Mouse (Mus musculus): ENCODE results near the gene Gfy. TPM values are rescaled to one million over a fixed set of nuclear protein-coding genes. Genes with fewer than 3 reads are reported as not detected.

Gfy gene
- polyA plus RNA-seq, 1 experiment from 2014 or later, result not detected

GRCm38 (mm10) chr7:45128624-45129246, 50.6 kb downstream of the Gfy start, which contains the start of gene Rpl13a:
Gene Rpl13a (minus strand): TSS chr7:45128761.
- Histone ChIP-seq H3K9me3 (ENCODE audit: low read length) (no peaks in the 10 kb centered on the region), H3K4me3 (ENCODE audit: low read depth, low read length) (peak within 1 kb of the TSS; percentile 98), H3K4me1 (ENCODE audit: insufficient read depth) (peaks cover 38% of the 10 kb centered on the region), H3K27me3 (ENCODE audit: insufficient read depth, low read length) (no peaks in the 10 kb centered on the region), H3K27ac (ENCODE audit: low read depth) (peak within 1 kb of the TSS; percentile 92), H3K4me2 (ENCODE audit: low read depth, low read length) (peak within 1 kb of the TSS; percentile 94), H3K36me3 (replicated peaks; ENCODE audit: insufficient read depth, low read length) (peaks cover 23% of the 10 kb centered on the region), H3K9ac (replicated peaks) (peak within 1 kb of the TSS; percentile 99)
- ATAC-seq (peak; percentile 86), DNase-seq (peak; percentile 97)
- under 1% methylated on average over 46 of the region's 48 CpGs for WGBS (ENCODE audit: insufficient replicate concordance)
- TF ChIP-seq EP300 (IDR thresholded peaks at IDR 0.05; ENCODE audit: low read depth), result peak; percentile 55; the same call in 1 of the 2 replicates
- peak; percentile 89 for TF ChIP-seq CTCF (IDR thresholded peaks at IDR 0.05; ENCODE audit: low read depth)

GRCm38 (mm10) chr7:45127700-45128224, 51.6 kb downstream of the Gfy start:
- H3K9ac ChIP-seq (replicated peaks), result peak overlapping the region; percentile 99
- TF ChIP-seq EP300 (IDR thresholded peaks at IDR 0.05; ENCODE audit: low read depth) (no peak), CTCF (IDR thresholded peaks at IDR 0.05; ENCODE audit: low read depth) (no peak)
- DNase-seq (no peak), ATAC-seq (no peak)
- H3K4me3 ChIP-seq (ENCODE audit: low read depth, low read length), result peak overlapping the region; percentile 98
- H3K36me3 ChIP-seq (replicated peaks; ENCODE audit: insufficient read depth, low read length), result peaks cover 25% of the 10 kb centered on the region
- WGBS (ENCODE audit: insufficient replicate concordance), result 3% methylated on average over 6 of the region's 6 CpGs
- peaks cover 46% of the 10 kb centered on the region for H3K4me1 ChIP-seq (ENCODE audit: insufficient read depth)
- H3K27me3 ChIP-seq (ENCODE audit: insufficient read depth, low read length), result no peaks in the 10 kb centered on the region
- H3K9me3 ChIP-seq (ENCODE audit: low read length), result no peaks in the 10 kb centered on the region
- H3K4me2 ChIP-seq (ENCODE audit: low read depth, low read length), result peak overlapping the region; percentile 93
- H3K27ac ChIP-seq (ENCODE audit: low read depth), result peak overlapping the region; percentile 92

GRCm38 (mm10) chr7:45126844-45127699, 52.3 kb downstream of the Gfy start:
- Histone ChIP-seq H3K27me3 (ENCODE audit: insufficient read depth, low read length) (no peaks in the 10 kb centered on the region), H3K9ac (replicated peaks) (peak overlapping the region; percentile 99), H3K27ac (ENCODE audit: low read depth) (peak overlapping the region; percentile 92), H3K4me2 (ENCODE audit: low read depth, low read length) (peak overlapping the region; percentile 93), H3K4me3 (ENCODE audit: low read depth, low read length) (peak overlapping the region; percentile 98), H3K9me3 (ENCODE audit: low read length) (no peaks in the 10 kb centered on the region), H3K36me3 (replicated peaks; ENCODE audit: insufficient read depth, low read length) (peaks cover 31% of the 10 kb centered on the region), H3K4me1 (ENCODE audit: insufficient read depth) (peaks cover 52% of the 10 kb centered on the region)
- peak; percentile 42 for TF ChIP-seq CTCF (IDR thresholded peaks at IDR 0.05; ENCODE audit: low read depth)
- no peak for TF ChIP-seq EP300 (IDR thresholded peaks at IDR 0.05; ENCODE audit: low read depth)
- no peak for DNase-seq
- no peak for ATAC-seq
- 24% methylated on average over 21 of the region's 21 CpGs for whole genome bisulfite sequencing (ENCODE audit: insufficient replicate concordance)

Small RNA genes within 50 kb of the gene (microRNA-seq; reads per million reads assigned to microRNA genes)
- gene Mir5121 (31.2 reads per million, percentile 30 among the genes with 10 or more reads in this experiment), gene Mir7055 (not detected)

Other genes with a start within 250 kb of the Gfy start
- 0.06 TPM in 1 of 2 replicates, not detected in the other for gene Tsks, start 236.4 kb downstream of the Gfy start, polyA plus RNA-seq (2015; fragmentation: Nextera tagmentation; extraction: Ambion mirVana)
- gene Cpt1c, start 204.7 kb downstream of the Gfy start, polyA plus RNA-seq (2015; fragmentation: Nextera tagmentation; extraction: Ambion mirVana), result 0.98 and 1.1 TPM in 2 replicates
- 73.2 and 76.8 TPM in 2 replicates for gene Prmt1, start 193.0 kb downstream of the Gfy start, polyA plus RNA-seq (2015; fragmentation: Nextera tagmentation; extraction: Ambion mirVana)
- 35.9 and 38.0 TPM in 2 replicates for gene Irf3, start 181.9 kb downstream of the Gfy start, polyA plus RNA-seq (2015; fragmentation: Nextera tagmentation; extraction: Ambion mirVana)
- gene Bcl2l12, start 180.9 kb downstream of the Gfy start, polyA plus RNA-seq (2015; fragmentation: Nextera tagmentation; extraction: Ambion mirVana), result 11.7 and 13.1 TPM in 2 replicates
- gene Scaf1, start 163.2 kb downstream of the Gfy start, polyA plus RNA-seq (2015; fragmentation: Nextera tagmentation; extraction: Ambion mirVana), result 7.5 and 8.1 TPM in 2 replicates
- 25.4 and 31.4 TPM in 2 replicates for gene Rras, start 161.6 kb downstream of the Gfy start, polyA plus RNA-seq (2015; fragmentation: Nextera tagmentation; extraction: Ambion mirVana)
- gene Prr12, start 126.7 kb downstream of the Gfy start, polyA plus RNA-seq (2015; fragmentation: Nextera tagmentation; extraction: Ambion mirVana), result 1.6 and 1.7 TPM in 2 replicates
- 22.2 and 22.6 TPM in 2 replicates for gene Nosip, start 117.1 kb downstream of the Gfy start, polyA plus RNA-seq (2015; fragmentation: Nextera tagmentation; extraction: Ambion mirVana)
- gene Prrg2, start 116.9 kb downstream of the Gfy start, polyA plus RNA-seq (2015; fragmentation: Nextera tagmentation; extraction: Ambion mirVana), result 19.7 and 20.4 TPM in 2 replicates
- 17.1 and 17.9 TPM in 2 replicates for gene Rcn3, start 87.3 kb downstream of the Gfy start, polyA plus RNA-seq (2015; fragmentation: Nextera tagmentation; extraction: Ambion mirVana)
- gene Fcgrt, start 75.7 kb downstream of the Gfy start, polyA plus RNA-seq (2015; fragmentation: Nextera tagmentation; extraction: Ambion mirVana), result 150 and 154 TPM in 2 replicates
- 681 and 696 TPM in 2 replicates for gene Rps11, start 55.1 kb downstream of the Gfy start, polyA plus RNA-seq (2015; fragmentation: Nextera tagmentation; extraction: Ambion mirVana)
- 938 and 993 TPM in 2 replicates for gene Rpl13a, start 50.8 kb downstream of the Gfy start, polyA plus RNA-seq (2015; fragmentation: Nextera tagmentation; extraction: Ambion mirVana)
- 0.27 and 0.70 TPM in 2 replicates for gene Gm45713, start 43.3 kb downstream of the Gfy start, polyA plus RNA-seq (2015; fragmentation: Nextera tagmentation; extraction: Ambion mirVana)
- 2.0 and 2.3 TPM in 2 replicates for gene Flt3l, start 43.1 kb downstream of the Gfy start, polyA plus RNA-seq (2015; fragmentation: Nextera tagmentation; extraction: Ambion mirVana)
- 37.6 and 37.8 TPM in 2 replicates for gene Pih1d1, start 25.3 kb downstream of the Gfy start, polyA plus RNA-seq (2015; fragmentation: Nextera tagmentation; extraction: Ambion mirVana)
- gene Aldh16a1, start 25.0 kb downstream of the Gfy start, polyA plus RNA-seq (2015; fragmentation: Nextera tagmentation; extraction: Ambion mirVana), result 26.8 and 29.6 TPM in 2 replicates
- gene Slc17a7, start 15.6 kb downstream of the Gfy start, polyA plus RNA-seq (2015; fragmentation: Nextera tagmentation; extraction: Ambion mirVana), result not detected in 2 replicates
- not detected in 2 replicates for gene Pth2, start 1.4 kb upstream of the Gfy start, polyA plus RNA-seq (2015; fragmentation: Nextera tagmentation; extraction: Ambion mirVana)
- gene Ccdc155, start 25.3 kb upstream of the Gfy start, polyA plus RNA-seq (2015; fragmentation: Nextera tagmentation; extraction: Ambion mirVana), result 0.06 TPM in 1 of 2 replicates, not detected in the other
- 0.95 and 1.5 TPM in 2 replicates for gene Dkkl1, start 32.6 kb upstream of the Gfy start, polyA plus RNA-seq (2015; fragmentation: Nextera tagmentation; extraction: Ambion mirVana)
- 15.5 and 20.2 TPM in 2 replicates for gene Tead2, start 36.2 kb upstream of the Gfy start, polyA plus RNA-seq (2015; fragmentation: Nextera tagmentation; extraction: Ambion mirVana)
- gene Cd37, start 59.5 kb upstream of the Gfy start, polyA plus RNA-seq (2015; fragmentation: Nextera tagmentation; extraction: Ambion mirVana), result 29.8 and 31.8 TPM in 2 replicates
- 0.46 and 0.49 TPM in 2 replicates for gene Slc6a16, start 61.5 kb upstream of the Gfy start, polyA plus RNA-seq (2015; fragmentation: Nextera tagmentation; extraction: Ambion mirVana)
- gene Slc6a21, start 97.9 kb upstream of the Gfy start, polyA plus RNA-seq (2015; fragmentation: Nextera tagmentation; extraction: Ambion mirVana), result 0.32 and 0.43 TPM in 2 replicates
- gene Trpm4, start 154.2 kb upstream of the Gfy start, polyA plus RNA-seq (2015; fragmentation: Nextera tagmentation; extraction: Ambion mirVana), result 6.9 and 7.0 TPM in 2 replicates
- 0.05 and 0.31 TPM in 2 replicates for gene Hrc, start 155.7 kb upstream of the Gfy start, polyA plus RNA-seq (2015; fragmentation: Nextera tagmentation; extraction: Ambion mirVana)
- not detected in 2 replicates for gene Ppfia3, start 187.4 kb upstream of the Gfy start, polyA plus RNA-seq (2015; fragmentation: Nextera tagmentation; extraction: Ambion mirVana)
- not detected in 2 replicates for gene Lin7b, start 191.0 kb upstream of the Gfy start, polyA plus RNA-seq (2015; fragmentation: Nextera tagmentation; extraction: Ambion mirVana)
- 53.7 and 57.2 TPM in 2 replicates for gene Snrnp70, start 216.2 kb upstream of the Gfy start, polyA plus RNA-seq (2015; fragmentation: Nextera tagmentation; extraction: Ambion mirVana)
- gene Kcna7, start 226.1 kb upstream of the Gfy start, polyA plus RNA-seq (2015; fragmentation: Nextera tagmentation; extraction: Ambion mirVana), result 0.05 TPM in 1 of 2 replicates, not detected in the other
- gene Ntf5, start 234.1 kb upstream of the Gfy start, polyA plus RNA-seq (2015; fragmentation: Nextera tagmentation; extraction: Ambion mirVana), result 0.05 and 0.15 TPM in 2 replicates
- gene Lhb, start 241.3 kb upstream of the Gfy start, polyA plus RNA-seq (2015; fragmentation: Nextera tagmentation; extraction: Ambion mirVana), result not detected in 2 replicates